Mouse (Mus musculus) myocyte (in vitro differentiated cells): ENCODE measurements around the gene Pde4d. TPM values are rescaled to one million over a fixed set of nuclear protein-coding genes. Genes with fewer than 3 reads are reported as not detected.

ENCODE experiments used
- H3K27me3 ChIP-seq: one replicate; pipeline ENCODE4 v1.6.1; 2011; ENCODE audit not compliant: control insufficient read depth, insufficient read depth, insufficient read length
- H3K36me3 ChIP-seq: one replicate; pipeline ENCODE4 v1.6.1; 2011; ENCODE audit not compliant: control insufficient read depth, insufficient read depth
- H3K4me2 ChIP-seq: one replicate; pipeline ENCODE4 v1.6.1; 2011; ENCODE audit warnings: low read depth, control low read depth
- H3K4me3 ChIP-seq: one replicate; pipeline ENCODE4 v1.5.1; 2011; ENCODE audit warnings: mild to moderate bottlenecking, control low read depth, moderate library complexity
- H3K79me2 ChIP-seq: one replicate; pipeline ENCODE4 v1.6.1; 2011; ENCODE audit not compliant: control insufficient read depth, insufficient read depth
- H3ac ChIP-seq: one replicate; pipeline ENCODE4 v1.6.1; 2011; ENCODE audit not compliant: control insufficient read depth, insufficient read length
- CEBPB ChIP-seq: IDR thresholded peaks from 2 replicates; pipeline ENCODE4 v1.6.1; 2011; ENCODE audit warnings: mild to moderate bottlenecking, moderate library complexity; ENCODE audit not compliant: poor library complexity, insufficient read depth, severe bottlenecking
- E2F4 ChIP-seq: IDR thresholded peaks from one replicate; pipeline ENCODE4 v1.6.1; 2011; ENCODE audit warnings: mild to moderate bottlenecking, control low read depth, moderate library complexity; ENCODE audit not compliant: insufficient read depth
- MAX ChIP-seq: IDR thresholded peaks from one replicate; pipeline ENCODE4 v1.6.1; 2011; ENCODE audit warnings: low read depth, mild to moderate bottlenecking, control low read depth
- MYOD1 ChIP-seq, 3 experiments: IDR thresholded peaks; one replicate each; pipeline ENCODE4 v1.6.1; 2011; ENCODE audit warnings: control low read depth in 2 of 3, low read depth in 2 of 3, mild to moderate bottlenecking in 2 of 3, moderate library complexity in 1 of 3; ENCODE audit not compliant: insufficient read length in 2 of 3, control insufficient read depth in 1 of 3
- MYOG ChIP-seq, 3 experiments: IDR thresholded peaks; one replicate each; pipeline ENCODE4 v1.6.1; 2011; ENCODE audit warnings: control low read depth in 2 of 3, low read depth in 2 of 3, mild to moderate bottlenecking in 2 of 3; ENCODE audit not compliant: insufficient read length in 2 of 3, control insufficient read depth in 1 of 3, insufficient read depth in 1 of 3
- POLR2A ChIP-seq: IDR thresholded peaks from one replicate; pipeline ENCODE4 v1.6.1; 2011; ENCODE audit warnings: low read depth, mild to moderate bottlenecking, control low read depth, moderate library complexity; ENCODE audit not compliant: insufficient read length
- POLR2AphosphoS2 ChIP-seq: IDR thresholded peaks from one replicate; pipeline ENCODE4 v1.6.1; 2011; ENCODE audit warnings: low read depth, control low read depth; ENCODE audit not compliant: insufficient read length
- REST ChIP-seq: IDR thresholded peaks from one replicate; pipeline ENCODE4 v1.6.1; 2011; ENCODE audit warnings: mild to moderate bottlenecking, control low read depth, moderate library complexity; ENCODE audit not compliant: insufficient read depth, insufficient read length
- SRF ChIP-seq: IDR thresholded peaks from one replicate; pipeline ENCODE4 v1.6.1; 2011; ENCODE audit warnings: low read depth; ENCODE audit not compliant: control insufficient read depth, insufficient read length
- TCF12 ChIP-seq: IDR thresholded peaks from one replicate; pipeline ENCODE4 v1.6.1; 2011; ENCODE audit warnings: mild to moderate bottlenecking, control low read depth; ENCODE audit not compliant: poor library complexity, insufficient read depth, severe bottlenecking
- TCF3 ChIP-seq: IDR thresholded peaks from one replicate; pipeline ENCODE4 v1.6.1; 2011; ENCODE audit warnings: low read depth, control low read depth; ENCODE audit not compliant: insufficient read length
- USF1 ChIP-seq: IDR thresholded peaks from one replicate; pipeline ENCODE4 v1.6.1; 2011; ENCODE audit warnings: low read depth, mild to moderate bottlenecking, control low read depth, moderate library complexity
- polyA plus RNA-seq: library from polyadenylated mRNA; unstranded; fragments of >200 nt; fragmentation: generic; extraction: Trizol; gene quantifications from one replicate; pipeline ENCODE4 v1.2.1, GENCODE M21; 2012; ENCODE audit warnings: missing spikeins

Gene Pde4d
- polyA plus RNA-seq, 1 experiment = 8.2 TPM

- no peak overlapping the region for H3ac ChIP-seq
- TF ChIP-seq POLR2A = no peak
- H3K27me3 ChIP-seq = no peaks in the 10 kb centered on the region
- H3K4me2 ChIP-seq = no peak overlapping the region
- H3K4me3 ChIP-seq = no peak overlapping the region
- H3K36me3 ChIP-seq = no peaks in the 10 kb centered on the region
- H3K79me2 ChIP-seq = no peaks in the 10 kb centered on the region
Observed at GRCm38 (mm10) chr13:109888293-109888692, 1438.5 kb downstream of the Pde4d start.

DNA sequence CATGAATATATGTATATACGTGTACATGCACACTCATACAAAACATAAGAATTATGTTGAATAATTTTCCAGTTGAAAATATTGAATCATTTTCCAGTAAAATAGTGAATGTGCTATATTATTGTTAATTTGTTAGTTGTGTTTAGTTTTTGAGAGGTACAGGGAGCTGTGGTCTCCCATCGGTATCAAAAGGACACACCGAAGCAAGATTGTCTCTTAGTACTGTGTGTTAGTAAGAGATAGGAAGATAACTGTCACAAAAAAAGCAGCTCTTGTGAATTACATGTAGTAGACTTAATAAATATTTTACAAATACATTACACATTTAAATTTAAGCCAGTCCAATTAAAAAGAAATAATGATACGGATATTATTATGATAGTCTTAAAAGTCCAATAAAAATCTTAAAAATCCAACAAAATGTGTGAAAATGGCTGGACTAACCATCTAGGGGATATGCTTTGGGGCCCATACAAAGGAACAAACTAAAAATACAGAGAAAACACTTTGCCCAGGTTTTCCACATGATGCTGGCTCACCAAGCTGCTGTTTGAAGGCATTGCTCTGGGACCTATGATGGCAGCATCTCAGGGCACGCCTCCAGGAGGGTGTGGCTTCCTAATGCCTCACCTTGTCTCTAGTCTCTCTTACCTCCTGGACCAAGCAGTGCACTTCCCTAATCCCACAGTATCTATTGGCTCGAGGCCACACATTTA is 1441.6 kb downstream of the Pde4d start:
- TF ChIP-seq MAX (no peak), CEBPB (no peak), POLR2AphosphoS2 (no peak), USF1 (no peak)
- Histone ChIP-seq H3ac (no peak overlapping the region), H3K4me3 (no peak overlapping the region), H3K27me3 (no peaks in the 10 kb centered on the region), H3K36me3 (no peaks in the 10 kb centered on the region), H3K4me2 (no peak overlapping the region), H3K79me2 (no peaks in the 10 kb centered on the region)

DNA sequence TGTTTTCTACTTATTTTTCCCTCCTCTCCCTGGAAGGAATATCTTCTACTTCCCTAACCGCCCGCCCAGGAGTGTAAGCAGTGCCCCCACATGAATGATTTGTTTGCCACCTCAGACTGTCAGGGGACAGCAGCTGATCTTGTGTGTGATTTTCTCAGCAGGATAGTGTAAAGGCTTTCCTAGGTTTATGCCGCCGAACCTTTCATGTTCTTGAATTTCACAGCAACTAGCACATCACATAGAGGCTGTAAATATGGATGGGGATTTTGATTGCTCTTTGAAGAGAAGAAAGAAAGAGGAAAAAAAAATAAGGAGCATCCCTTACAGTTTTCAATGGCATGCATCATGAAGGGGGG is 1442.1 kb downstream of the Pde4d start:
- Histone ChIP-seq H3K4me2 (no peak overlapping the region), H3K27me3 (no peaks in the 10 kb centered on the region), H3K4me3 (no peak overlapping the region), H3ac (no peak overlapping the region), H3K79me2 (no peaks in the 10 kb centered on the region), H3K36me3 (no peaks in the 10 kb centered on the region)
- no peak for TF ChIP-seq TCF3
- TF ChIP-seq MAX = no peak
- TF ChIP-seq E2F4 = no peak
- TF ChIP-seq TCF12 = no peak
- TF ChIP-seq POLR2AphosphoS2 = no peak
- no peak for TF ChIP-seq CEBPB
- TF ChIP-seq POLR2A = no peak
- no peak for TF ChIP-seq USF1
- no peak for TF ChIP-seq REST
- no peak for TF ChIP-seq MYOD1 (IDR thresholded peaks at IDR 0.05; ENCODE audit: control insufficient read depth in 1 of 3, insufficient read length in 2 of 3, low read depth in 2 of 3)
- TF ChIP-seq SRF = no peak
- TF ChIP-seq MYOG (IDR thresholded peaks at IDR 0.05; ENCODE audit: control insufficient read depth in 1 of 3, insufficient read depth in 1 of 3, insufficient read length in 2 of 3, low read depth in 2 of 3) = no peak

- H3K27me3 ChIP-seq = no peaks in the 10 kb centered on the region
- TF ChIP-seq POLR2AphosphoS2 (no peak), TCF3 (no peak), USF1 (no peak), MAX (no peak), SRF (no peak), MYOG (IDR thresholded peaks at IDR 0.05; ENCODE audit: control insufficient read depth in 1 of 3, insufficient read depth in 1 of 3, insufficient read length in 2 of 3, low read depth in 2 of 3) (no peak), MYOD1 (IDR thresholded peaks at IDR 0.05; ENCODE audit: control insufficient read depth in 1 of 3, insufficient read length in 2 of 3, low read depth in 2 of 3) (no peak), TCF12 (no peak)
- no peak overlapping the region for H3K4me3 ChIP-seq
- H3K36me3 ChIP-seq = no peaks in the 10 kb centered on the region
- no peak overlapping the region for H3ac ChIP-seq
- H3K79me2 ChIP-seq = peaks cover 6% of the 10 kb centered on the region
- H3K4me2 ChIP-seq = no peak overlapping the region
Observed at GRCm38 (mm10) chr13:109899442-109900428, 1450.0 kb downstream of the Pde4d start.

GRCm38 (mm10) chr13:109901811-109902210 is 1452.1 kb downstream of the Pde4d start:
- TF ChIP-seq SRF = no peak
- no peak for TF ChIP-seq USF1
- TF ChIP-seq MAX = no peak
- no peak for TF ChIP-seq MYOG (IDR thresholded peaks at IDR 0.05; ENCODE audit: control insufficient read depth in 1 of 3, insufficient read depth in 1 of 3, insufficient read length in 2 of 3, low read depth in 2 of 3)
- no peak for TF ChIP-seq E2F4
- TF ChIP-seq TCF3 = no peak
- no peak for TF ChIP-seq MYOD1 (IDR thresholded peaks at IDR 0.05; ENCODE audit: control insufficient read depth in 1 of 3, insufficient read length in 2 of 3, low read depth in 2 of 3)
- no peak for TF ChIP-seq CEBPB
- TF ChIP-seq REST = no peak
- TF ChIP-seq POLR2A = no peak
- no peak for TF ChIP-seq TCF12
- TF ChIP-seq POLR2AphosphoS2 = no peak
- H3K4me2 ChIP-seq = peak overlapping the region; percentile 66
- peaks cover 6% of the 10 kb centered on the region for H3K79me2 ChIP-seq
- no peaks in the 10 kb centered on the region for H3K36me3 ChIP-seq
- H3K4me3 ChIP-seq = no peak overlapping the region
- no peaks in the 10 kb centered on the region for H3K27me3 ChIP-seq
- H3ac ChIP-seq = no peak overlapping the region
